Mouse (Mus musculus) monocyte, adult 2 months (primary cell): Measurements from ENCODE around the gene Gm7029.

ENCODE experiments used
- DNase-seq, 2 experiments: peaks; one replicate each; pipeline ENCODE4 v3.0.0; 2022; ENCODE audit warnings: low spot score in 2 of 2, low read depth in 1 of 2

The Gm7029 gene

DNA sequence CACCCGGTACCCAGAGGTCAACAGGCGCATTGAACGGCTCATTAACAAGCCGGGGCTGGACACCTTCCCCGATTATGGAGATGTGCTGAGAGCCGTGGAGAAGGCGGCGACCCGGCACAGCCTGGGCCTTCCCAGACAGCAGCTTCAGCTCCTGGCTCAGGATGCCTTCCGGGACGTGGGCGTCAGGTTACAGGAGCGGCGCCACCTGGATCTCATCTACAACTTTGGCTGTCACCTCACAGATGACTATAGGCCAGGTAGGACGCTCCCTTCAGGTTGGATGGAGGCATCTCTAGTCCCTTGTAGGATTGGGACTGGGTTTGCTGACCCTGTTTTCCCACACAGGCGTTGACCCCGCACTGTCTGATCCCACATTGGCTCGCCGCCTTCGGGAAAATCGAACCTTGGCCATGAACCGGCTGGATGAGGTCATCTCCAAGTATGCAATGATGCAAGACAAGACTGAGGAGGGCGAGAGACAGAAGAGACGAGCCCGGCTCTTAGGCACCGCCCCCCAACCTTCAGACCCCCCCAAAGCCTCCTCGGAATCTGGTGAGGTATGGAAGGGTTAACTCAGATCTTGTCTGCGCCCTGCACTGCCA lies 38.3 kb downstream of the Gm7029 start:
- no peak for DNase-seq

GRCm38 (mm10) chr17:33913264-33913663 lies 39.6 kb downstream of the Gm7029 start:
- no peak for DNase-seq

GRCm38 (mm10) chr17:33913905-33914304 lies 40.3 kb downstream of the Gm7029 start:
- no peak for DNase-seq

DNA sequence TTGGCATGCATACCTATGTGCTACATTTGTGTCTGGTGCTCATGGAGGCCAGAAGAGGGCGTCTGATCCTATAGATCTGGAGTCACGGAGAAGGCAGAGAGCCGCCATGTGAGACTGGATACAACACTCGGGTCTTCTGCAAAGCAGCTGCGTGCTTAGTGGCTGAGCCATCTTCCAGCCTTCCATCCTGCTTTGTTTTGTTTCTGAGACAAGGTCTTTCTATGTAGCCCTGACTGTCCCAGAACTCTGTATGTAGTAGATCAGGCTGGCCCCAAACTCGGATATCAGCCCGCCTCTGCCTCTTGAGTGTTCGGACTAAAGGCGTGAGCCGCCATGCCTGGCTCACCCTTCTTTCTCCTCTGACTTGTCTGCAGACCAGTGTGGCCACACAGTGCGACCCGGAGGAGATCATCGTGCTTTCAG lies 41.3 kb downstream of the Gm7029 start:
- DNase-seq, result no peak

- peak; percentile 89 to 94 for DNase-seq
These were observed 42.1 kb downstream of the Gm7029 start, which contains the start of the genes Tapbp and Zbtb22 for GRCm38 (mm10) chr17:33915671-33916250. Tapbp (plus strand) TSS chr17:33915899. Zbtb22 (plus strand) TSS chr17:33915904.

DNA sequence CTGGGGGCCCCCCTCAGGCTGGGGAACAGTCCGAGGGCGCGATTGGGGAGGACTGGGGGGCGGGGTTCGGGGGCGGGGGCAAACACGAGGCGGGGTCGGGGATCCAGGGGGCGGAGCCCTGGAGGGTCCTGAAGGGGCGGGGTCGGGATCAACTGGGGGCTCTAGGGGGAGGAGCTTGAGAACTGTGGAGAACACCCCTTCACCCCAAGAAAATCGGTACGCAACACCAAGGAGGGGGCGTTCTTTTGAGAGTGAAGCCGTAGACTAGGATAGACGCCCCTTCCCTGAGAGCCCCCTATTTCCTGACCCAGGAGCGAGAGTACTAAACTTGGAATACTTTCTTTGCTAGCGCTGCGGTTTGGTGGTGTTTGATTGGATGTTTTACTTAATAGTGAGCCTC lies 42.7 kb downstream of the Gm7029 start:
- no peak for DNase-seq

- no peak for DNase-seq
These were observed 43.4 kb downstream of the Gm7029 start for GRCm38 (mm10) chr17:33916847-33917655.

DNA sequence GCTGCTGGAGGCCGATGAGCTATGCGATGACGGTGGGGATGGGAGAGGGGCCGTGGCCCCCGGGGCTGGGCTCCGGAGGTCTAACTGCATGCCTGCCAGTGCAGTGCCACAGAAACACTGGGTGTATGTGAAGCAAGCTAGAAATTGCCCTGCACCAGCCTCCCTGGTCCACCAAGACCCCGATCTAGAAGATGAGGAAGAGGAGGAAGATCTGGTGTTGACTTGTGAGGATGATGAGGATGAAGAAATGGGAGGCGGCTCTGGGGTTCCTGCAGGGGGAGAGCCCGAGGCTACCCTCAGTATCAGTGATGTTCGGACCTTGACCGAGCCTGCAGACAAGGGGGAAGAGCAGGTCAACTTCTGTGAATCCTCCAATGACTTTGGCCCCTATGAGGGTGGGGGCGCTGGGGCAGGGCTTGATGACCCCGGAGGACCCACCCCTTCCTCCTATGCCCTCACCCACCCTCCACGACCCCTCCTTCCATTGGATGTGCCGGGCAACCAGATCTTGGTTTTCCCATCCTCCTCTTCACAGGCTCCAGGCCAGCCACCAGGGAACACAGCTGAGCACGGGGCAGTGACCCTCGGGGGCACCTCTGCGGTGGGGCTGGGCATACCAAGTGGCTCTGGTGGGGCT lies 44.1 kb downstream of the Gm7029 start:
- no peak for DNase-seq

- no peak for DNase-seq
These were observed 44.9 kb downstream of the Gm7029 start for GRCm38 (mm10) chr17:33918293-33919203.

GRCm38 (mm10) chr17:33919351-33920281 lies 46.0 kb downstream of the Gm7029 start:
- peak; percentile 70 to 80 for DNase-seq

GRCm38 (mm10) chr17:33920282-33921097 lies 46.9 kb downstream of the Gm7029 start:
- DNase-seq, result peak in 1 of 2 experiments; percentile 76

GRCm38 (mm10) chr17:33921361-33921760 lies 47.7 kb downstream of the Gm7029 start:
- DNase-seq, result no peak
